In the genomic region with DNA sequence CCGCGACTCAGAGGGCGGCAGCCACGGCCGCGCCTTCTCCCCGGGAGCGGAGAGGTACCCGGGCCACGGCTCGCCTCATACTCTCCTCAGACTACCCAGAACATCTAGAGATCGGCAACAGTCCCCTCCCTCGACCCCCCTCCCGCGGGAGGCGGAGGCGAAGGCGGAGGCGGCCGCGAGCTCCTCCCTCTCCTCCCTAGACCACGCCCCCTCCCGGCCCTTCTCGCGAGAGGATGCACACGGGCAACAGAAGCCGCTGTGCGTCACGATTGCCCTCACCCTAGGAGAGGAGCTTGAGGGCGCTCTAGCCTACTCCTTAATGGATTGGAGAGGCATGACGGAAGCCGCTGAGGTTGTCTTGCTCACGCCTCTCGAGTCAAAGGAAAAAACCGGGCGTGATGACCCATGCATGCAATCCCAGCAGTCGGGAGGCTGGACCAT, we compare ENCODE assay signal across 8 mouse cellular contexts. TPM values are rescaled to one million over a fixed set of nuclear protein-coding genes. Genes with fewer than 3 reads are reported as not detected.
DNase-seq lines count a peak whose midpoint lies in the region; ATAC-seq and TF ChIP-seq lines count a peak whose summit lies in the region.

A gene (minus strand): TSS at position 116 of the 441 bp plus-strand sequence.
A gene (plus strand): TSS at position 278 of the 441 bp plus-strand sequence.

- peak; percentile 79; the same call in 1 of the 2 replicates for TF ChIP-seq EP300 in lung, postnatal 0 days (IDR thresholded peaks at IDR 0.05)

- TF ChIP-seq CTCF in lung, postnatal 0 days (IDR thresholded peaks at IDR 0.05) = peak; percentile 59

- no peaks in the 10 kb centered on the region for H3K9me3 ChIP-seq in hindbrain, embryonic 10.5 days
- no peaks in the 10 kb centered on the region for H3K9me3 ChIP-seq in lung, postnatal 0 days (ENCODE audit: low read length)

- H3K27ac ChIP-seq in hindbrain, embryonic 10.5 days = peak within 1 kb of the TSS; percentile 94
- peak within 1 kb of the TSS; percentile 97 for H3K27ac ChIP-seq in lung, postnatal 0 days (ENCODE audit: low read length)

- peaks cover 15% of the 10 kb centered on the region for H3K4me1 ChIP-seq in hindbrain, embryonic 10.5 days (replicated peaks)
- peaks cover 4% of the 10 kb centered on the region; the same call in 1 of the 2 replicates for H3K4me1 ChIP-seq in lung, postnatal 0 days (ENCODE audit: insufficient read depth, low read depth, low read length)

- peak within 1 kb of the TSS; percentile 86 for H3K4me2 ChIP-seq in lung, postnatal 0 days (replicated peaks; ENCODE audit: low read depth, low read length)

- DNase-seq in MN1 (ENCODE audit: low spot score) = peak; percentile 99
- DNase-seq in cerebellum, adult 9-10 months = peak; percentile 99
- peak; percentile 99 for DNase-seq in hindbrain, embryonic 10.5 days (ENCODE audit: low spot score)
- DNase-seq in layer of hippocampus, adult 9-11 months = peak; percentile 99
- peak; percentile 98 for DNase-seq in lung, postnatal 0 days (ENCODE audit: low spot score)
- DNase-seq in ovary, postnatal 14 days (ENCODE audit: low spot score) = peak; percentile 100
- peak; percentile 100 for DNase-seq in thymus, postnatal 14 days

- under 1% methylated on average over 37 of the region's 37 CpGs for WGBS in hindbrain, embryonic 10.5 days
- 3% methylated on average over 30 of the region's 37 CpGs for whole genome bisulfite sequencing in lung, postnatal 0 days

- no peaks in the 10 kb centered on the region for H3K27me3 ChIP-seq in hindbrain, embryonic 10.5 days (ENCODE audit: insufficient read depth, poor library complexity, severe bottlenecking)
- H3K27me3 ChIP-seq in lung, postnatal 0 days (replicated peaks; ENCODE audit: insufficient read depth, low read length) = no peaks in the 10 kb centered on the region

- no peaks in the 10 kb centered on the region for H3K36me3 ChIP-seq in hindbrain, embryonic 10.5 days
- no peaks in the 10 kb centered on the region for H3K36me3 ChIP-seq in lung, postnatal 0 days (ENCODE audit: insufficient read depth, low read length)

- H3K9ac ChIP-seq in lung, postnatal 0 days (replicated peaks; ENCODE audit: low read depth) = peak within 1 kb of the TSS; percentile 86

- peak; percentile 90 for ATAC-seq in frontal cortex, adult (ENCODE audit: low TSS enrichment)
- ATAC-seq in lung, postnatal 0 days = peak; percentile 91

- peak within 1 kb of the TSS; percentile 92 for H3K4me3 ChIP-seq in hindbrain, embryonic 10.5 days
- H3K4me3 ChIP-seq in lung, postnatal 0 days (ENCODE audit: low read depth, low read length) = peak within 1 kb of the TSS; percentile 96

RNA-seq across cellular contexts. Expression of the first gene that starts in this region (rescaled TPM):
- 6.4 and 6.6 TPM in 2 replicates for polyA plus RNA-seq in hindbrain, embryonic 10.5 days (2016; fragmentation: Nextera tagmentation; extraction: Ambion mirVana)
- 22.2 and 22.3 TPM in 2 replicates for polyA plus RNA-seq in lung, postnatal 0 days (2015; fragmentation: Nextera tagmentation; extraction: Ambion mirVana)

RNA-seq across cellular contexts. Expression of the second gene that starts in this region (rescaled TPM):
- polyA plus RNA-seq in hindbrain, embryonic 10.5 days (2016; fragmentation: Nextera tagmentation; extraction: Ambion mirVana) = 87.5 and 119 TPM in 2 replicates
- polyA plus RNA-seq in lung, postnatal 0 days (2015; fragmentation: Nextera tagmentation; extraction: Ambion mirVana) = 225 and 235 TPM in 2 replicates

Comparison
In these comparisons a context has a peak if more than half of its experiments do, and no peak if none do; other contexts are left out.
1. Peak in every context shown above with its lines: DNase-seq, ATAC-seq, H3K4me3 ChIP-seq and H3K27ac ChIP-seq.